Mouse (Mus musculus) heart, embryonic 14.5 days (tissue): ENCODE data around the gene Anapc13. TPM values are rescaled to one million over a fixed set of nuclear protein-coding genes. Genes with fewer than 3 reads are reported as not detected.

Source experiments
- ATAC-seq: fragments of 200-750 bp; cut with Nextera tagmentation; 2 replicates; pipeline ENCODE4 v1.8.0; 2017; ENCODE audit warnings: low read depth, moderate TSS enrichment; ENCODE audit not compliant: insufficient number of reproducible peaks, insufficient read depth, low FRiP score
- H3K27ac ChIP-seq, 2 experiments: fragments of 200-500 bp in 1 of 2; fragments of 300-500 bp in 1 of 2; sonication (generic) in 1 of 2; replicated peaks in 1 of 2; 2 replicates each; pipeline ENCODE4 v1.5.1; 2012 to 2014; ENCODE audit warnings: low read depth in 2 of 2, low read length in 2 of 2, control low read depth in 1 of 2, mild to moderate bottlenecking in 1 of 2, mixed read lengths in 1 of 2; ENCODE audit not compliant: control insufficient read depth in 1 of 2, insufficient read depth in 1 of 2
- H3K27me3 ChIP-seq: fragments of 300-500 bp; sonication (generic); 2 replicates; pipeline ENCODE4 v1.6.1; 2014; ENCODE audit warnings: mild to moderate bottlenecking, low read length, control low read depth; ENCODE audit not compliant: control insufficient read depth, insufficient read depth
- H3K36me3 ChIP-seq: fragments of 300-500 bp; sonication (generic); 2 replicates; pipeline ENCODE4 v1.6.1; 2014; ENCODE audit warnings: mild to moderate bottlenecking, control low read depth, low read length, mixed read lengths; ENCODE audit not compliant: control insufficient read depth, insufficient read depth
- H3K4me1 ChIP-seq, 2 experiments: fragments of 200-500 bp in 1 of 2; fragments of 300-500 bp in 1 of 2; sonication (generic) in 1 of 2; 2 replicates each; pipeline ENCODE4 v1.6.1; 2012 to 2014; ENCODE audit warnings: low read length in 2 of 2, control low read depth in 1 of 2, mixed read lengths in 1 of 2; ENCODE audit not compliant: control insufficient read depth in 2 of 2, insufficient read depth in 2 of 2
- H3K4me2 ChIP-seq: fragments of 300-500 bp; sonication (generic); 2 replicates; pipeline ENCODE4 v1.6.1; 2014; ENCODE audit warnings: mild to moderate bottlenecking, low read length
- H3K4me3 ChIP-seq, 2 experiments: fragments of 200-500 bp in 1 of 2; fragments of 300-500 bp in 1 of 2; sonication (generic) in 1 of 2; 2 replicates each; pipeline ENCODE4 v1.5.1; 2012 to 2014; ENCODE audit warnings: low read length in 2 of 2, mild to moderate bottlenecking in 2 of 2, control low read depth in 1 of 2, low read depth in 1 of 2, moderate library complexity in 1 of 2; ENCODE audit not compliant: control insufficient read depth in 1 of 2, insufficient read depth in 1 of 2
- H3K9ac ChIP-seq: fragments of 300-500 bp; sonication (generic); 2 replicates; pipeline ENCODE4 v1.6.1; 2014; ENCODE audit warnings: mild to moderate bottlenecking, low read length
- H3K9me3 ChIP-seq: fragments of 300-500 bp; sonication (generic); 2 replicates; pipeline ENCODE4 v1.6.1; 2016; ENCODE audit warnings: low read length, control low read depth; ENCODE audit not compliant: control insufficient read depth
- WGBS: fragments of 180-500 bp; shearing (Covaris S2); extraction: QIAGEN DNeasy Blood & Tissue Kit; methylation state at CpG from one replicate; pipeline ENCODE4 v1.1.7; 2014; 5-methylcytosine and 5-hydroxymethylcytosine counted together
- polyA plus RNA-seq: library from polyadenylated mRNA; unstranded; fragments of >200 nt; fragmentation: Nextera tagmentation; extraction: Ambion mirVana; gene quantifications from 2 replicates; pipeline ENCODE4 v1.2.1, GENCODE M21; 2014

Anapc13 gene
- polyA plus RNA-seq, 1 experiment from 2014 or later, result 328 TPM

GRCm38 (mm10) chr9:102656355-102657095 lies 30.4 kb downstream of the Anapc13 start:
- Histone ChIP-seq H3K4me2 (no peak overlapping the region), H3K4me1 (peaks cover 2 to 6% of the 10 kb centered on the region in 2 experiments; a peak in 3 of 4 replicates), H3K4me3 (no peak overlapping the region), H3K9me3 (0 out of 2 replicates have a peak, but pooled peaks cover 2% of the 10 kb centered on the region), H3K27ac (no peak overlapping the region), H3K36me3 (no peaks in the 10 kb centered on the region), H3K27me3 (no peaks in the 10 kb centered on the region), H3K9ac (no peak overlapping the region)
- WGBS, result 55% methylated on average over 8 of the region's 8 CpGs
- no peak for ATAC-seq

DNA sequence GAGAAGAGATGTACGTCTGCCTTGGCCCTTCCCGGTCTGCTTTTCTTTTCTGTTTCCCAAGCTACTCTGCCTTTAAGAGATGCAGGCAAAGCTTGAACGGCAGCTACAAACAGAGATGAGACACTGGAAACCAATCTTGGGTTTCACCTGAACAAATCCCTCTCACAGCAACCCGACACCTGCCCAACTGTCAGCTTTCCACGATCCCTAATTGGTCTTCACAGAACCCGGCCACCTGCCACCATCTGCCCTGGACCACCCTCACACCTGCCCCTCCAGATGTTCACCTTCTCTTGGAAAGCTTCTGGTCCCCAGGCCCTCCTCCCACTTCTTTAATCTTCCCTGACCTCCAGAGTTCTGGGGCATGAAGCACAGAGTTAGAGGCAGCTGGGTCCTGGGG lies 42.0 kb downstream of the Anapc13 start:
- no peaks in the 10 kb centered on the region for H3K9me3 ChIP-seq
- no peak overlapping the region for H3K4me2 ChIP-seq
- no peak overlapping the region for H3K9ac ChIP-seq
- no peak for ATAC-seq
- H3K27me3 ChIP-seq, result no peaks in the 10 kb centered on the region
- 52% methylated on average over 6 of the region's 6 CpGs for WGBS
- H3K4me3 ChIP-seq, result no peak overlapping the region
- no peak overlapping the region for H3K27ac ChIP-seq
- H3K36me3 ChIP-seq, result no peaks in the 10 kb centered on the region
- H3K4me1 ChIP-seq, result peaks cover 3 to 5% of the 10 kb centered on the region in 2 experiments; a peak in 3 of 4 replicates

- no peak overlapping the region for H3K4me2 ChIP-seq
- H3K36me3 ChIP-seq, result no peaks in the 10 kb centered on the region
- no peak overlapping the region for H3K9ac ChIP-seq
- H3K4me1 ChIP-seq, result peaks cover 8 to 9% of the 10 kb centered on the region in 2 experiments; a peak in 3 of 4 replicates
- H3K9me3 ChIP-seq, result no peaks in the 10 kb centered on the region
- H3K27ac ChIP-seq, result no peak overlapping the region
- WGBS, result 78% methylated on average over 12 of the region's 12 CpGs
- H3K4me3 ChIP-seq, result no peak overlapping the region
- no peaks in the 10 kb centered on the region for H3K27me3 ChIP-seq
- no peak for ATAC-seq
Observed at GRCm38 (mm10) chr9:102668906-102669305, 42.8 kb downstream of the Anapc13 start.

GRCm38 (mm10) chr9:102673381-102673780 lies 47.3 kb downstream of the Anapc13 start:
- Histone ChIP-seq H3K4me2 (no peak overlapping the region), H3K4me3 (no peak overlapping the region), H3K9me3 (no peaks in the 10 kb centered on the region), H3K36me3 (no peaks in the 10 kb centered on the region), H3K9ac (no peak overlapping the region), H3K27ac (no peak overlapping the region), H3K27me3 (no peaks in the 10 kb centered on the region), H3K4me1 (peaks cover 18 to 20% of the 10 kb centered on the region in 2 experiments)
- ATAC-seq, result no peak
- 51% methylated on average over 7 of the region's 7 CpGs for WGBS

- ATAC-seq, result no peak
- H3K9ac ChIP-seq, result no peak overlapping the region
- no peaks in the 10 kb centered on the region for H3K36me3 ChIP-seq
- H3K4me1 ChIP-seq, result peaks cover 18 to 20% of the 10 kb centered on the region in 2 experiments
- 36% methylated on average over 5 of the region's 5 CpGs for WGBS
- no peak overlapping the region for H3K4me2 ChIP-seq
- no peak overlapping the region for H3K27ac ChIP-seq
- no peaks in the 10 kb centered on the region for H3K27me3 ChIP-seq
- no peak overlapping the region for H3K4me3 ChIP-seq
- no peaks in the 10 kb centered on the region for H3K9me3 ChIP-seq
Observed at GRCm38 (mm10) chr9:102675922-102676321, 49.8 kb downstream of the Anapc13 start.

- 35% methylated on average over 7 of the region's 7 CpGs for WGBS
Observed at GRCm38 (mm10) chr9:102681470-102681869, 55.4 kb downstream of the Anapc13 start.

More at GRCm38 (mm10) chr9:102681470-102681869, 55.4 kb downstream of the Anapc13 start:
- H3K27ac ChIP-seq, result no peak overlapping the region
- H3K27me3 ChIP-seq, result no peaks in the 10 kb centered on the region
- H3K4me2 ChIP-seq, result no peak overlapping the region
- no peaks in the 10 kb centered on the region for H3K36me3 ChIP-seq
- ATAC-seq, result no peak
- peaks cover 4 to 6% of the 10 kb centered on the region in 2 experiments; a peak in 3 of 4 replicates for H3K4me1 ChIP-seq
- H3K4me3 ChIP-seq, result no peak overlapping the region
- no peak overlapping the region for H3K9ac ChIP-seq
- no peaks in the 10 kb centered on the region for H3K9me3 ChIP-seq
